Mouse (Mus musculus) bone marrow, adult 2 months (tissue): ENCODE data around the gene Kcnab1.

ENCODE experiments used
- CTCF ChIP-seq: fragments of 200-500 bp; IDR thresholded peaks from 2 replicates; pipeline ENCODE4 v1.5.1; 2011; ENCODE audit warnings: low read length, control low read depth; ENCODE audit not compliant: control insufficient read depth, insufficient read depth
- POLR2A ChIP-seq: fragments of 200-500 bp; IDR thresholded peaks from 2 replicates; pipeline ENCODE4 v1.6.1; 2011; ENCODE audit warnings: low read depth, mild to moderate bottlenecking, control low read depth, low read length, borderline replicate concordance; ENCODE audit not compliant: control insufficient read depth

- TF ChIP-seq CTCF: no peak
- TF ChIP-seq POLR2A: no peak
These were observed 65.4 kb downstream of the Kcnab1 start for GRCm38 (mm10) chr3:65174564-65174963.
